Mouse (Mus musculus): ENCODE results near the gene Rwdd3. TPM values are rescaled to one million over a fixed set of nuclear protein-coding genes. Genes with fewer than 3 reads are reported as not detected.

The Rwdd3 gene
- 10 to 100 TPM in 7 of 26 experiments, 1 to 10 TPM in 18, under 1 TPM in 1; 0.74 to 17.1 (median 5.9) TPM for total RNA-seq (2018; cell fraction: chromatin; rRNA removed)
- 1 to 10 TPM in 21 of 26 experiments, under 1 TPM in 5; 0.48 to 3.2 (median 1.7) TPM for total RNA-seq (2018; cell fraction: cytosol; rRNA removed)
- 10 to 100 TPM in 1 of 26 experiments, 1 to 10 TPM in 22, under 1 TPM in 3; 0.54 to 10.0 (median 3.4) TPM for total RNA-seq (2018; cell fraction: nucleus; rRNA removed)
- 0.74 to 2.3 TPM (median 1.3 TPM) in 3 replicates for polyA plus RNA-seq (2018)

DNA sequence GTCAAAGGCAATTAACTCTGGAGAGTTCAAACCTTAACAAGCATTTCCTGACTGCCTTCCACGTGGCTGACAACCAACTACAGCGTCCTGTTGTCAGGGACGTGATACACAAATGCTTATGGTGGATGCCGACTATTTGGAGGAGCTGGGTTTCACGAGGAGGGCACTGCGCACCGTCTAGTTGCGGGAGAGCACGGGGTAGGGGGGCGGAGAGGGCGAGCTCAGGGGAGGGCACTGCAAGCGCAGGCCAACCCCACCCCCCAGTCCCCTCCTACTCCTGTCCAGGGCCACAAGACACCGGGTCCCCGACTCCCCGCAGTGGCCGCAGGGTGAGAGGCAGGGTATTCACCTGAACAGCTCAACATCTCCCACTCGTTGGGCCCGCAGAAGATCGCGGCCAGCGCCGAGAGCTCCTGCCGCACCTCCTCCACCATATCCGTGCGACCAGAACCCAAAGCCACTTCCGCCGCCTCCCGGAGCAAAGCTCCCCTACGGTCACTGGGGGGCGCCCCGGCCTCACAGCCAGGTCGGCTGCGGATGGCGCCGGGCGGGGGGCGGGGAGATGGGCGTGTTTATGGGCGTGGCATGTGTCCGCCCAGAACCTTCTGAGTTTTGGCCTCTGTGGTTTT, at the start of gene Rwdd3:
TSS of gene Rwdd3 (minus strand) at position 453 of the 629 bp plus-strand sequence.
- WGBS (ENCODE audit: missing documents): 1% methylated on average over 39 of the region's 40 CpGs
- Histone ChIP-seq H3K27ac (no peak within 1 kb of the TSS), H3K79me2 (ENCODE audit: inconsistent target) (no peaks in the 10 kb centered on the region), H3K36me3 (ENCODE audit: inconsistent target) (no peaks in the 10 kb centered on the region), H3K4me3 (ENCODE audit: inconsistent target) (peak within 1 kb of the TSS; percentile 39)

DNA sequence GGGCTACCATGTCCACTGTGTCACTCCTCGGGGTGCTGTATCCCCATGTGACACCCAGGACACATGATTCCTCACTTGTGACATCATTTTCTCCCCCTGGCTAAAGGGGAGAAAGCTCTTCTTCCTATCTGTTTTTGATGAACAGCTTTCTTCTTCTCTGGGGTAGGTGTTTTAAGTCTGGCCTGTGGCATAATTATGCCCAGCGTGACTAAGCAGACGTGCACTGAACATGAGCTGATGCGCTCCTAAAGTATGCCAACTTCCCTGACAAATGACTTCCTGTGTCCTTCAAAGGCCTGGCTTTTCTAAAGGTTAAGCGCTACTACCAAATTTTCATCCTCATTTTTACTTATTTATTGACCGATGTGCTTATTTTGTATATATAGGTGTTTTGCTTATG, 45.5 kb upstream of the Rwdd3 start:
- H3K79me2 ChIP-seq (ENCODE audit: inconsistent target): no peaks in the 10 kb centered on the region
- 96% methylated on average over 6 of the region's 6 CpGs for WGBS (ENCODE audit: missing documents)
- no peaks in the 10 kb centered on the region for H3K36me3 ChIP-seq (ENCODE audit: inconsistent target)
- no peak overlapping the region for H3K4me3 ChIP-seq (ENCODE audit: inconsistent target)
- H3K27ac ChIP-seq: no peak overlapping the region

DNA sequence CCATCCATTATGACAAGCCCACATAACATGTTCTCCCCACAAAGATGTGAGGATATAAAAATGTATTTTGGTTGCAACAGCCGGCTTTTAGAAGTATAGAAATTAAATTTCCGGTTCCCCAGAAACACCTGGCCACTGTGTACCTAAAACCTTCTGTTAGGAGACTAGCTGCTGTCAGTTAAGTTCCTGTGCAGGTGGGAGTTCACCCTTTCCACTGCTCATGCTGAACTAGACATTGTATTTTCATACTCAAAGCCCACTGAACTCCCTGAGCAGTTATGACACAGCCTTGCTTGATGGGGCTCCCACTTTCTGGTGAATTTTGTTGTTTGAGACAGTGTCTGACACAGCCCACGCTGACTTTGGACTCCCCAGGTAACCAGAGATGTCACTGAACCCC, 42.0 kb upstream of the Rwdd3 start:
- Histone ChIP-seq H3K36me3 (ENCODE audit: inconsistent target) (no peaks in the 10 kb centered on the region), H3K79me2 (ENCODE audit: inconsistent target) (no peaks in the 10 kb centered on the region), H3K27ac (no peak overlapping the region), H3K4me3 (ENCODE audit: inconsistent target) (no peak overlapping the region)
- WGBS (ENCODE audit: missing documents): 90% methylated on average over 3 of the region's 3 CpGs

DNA sequence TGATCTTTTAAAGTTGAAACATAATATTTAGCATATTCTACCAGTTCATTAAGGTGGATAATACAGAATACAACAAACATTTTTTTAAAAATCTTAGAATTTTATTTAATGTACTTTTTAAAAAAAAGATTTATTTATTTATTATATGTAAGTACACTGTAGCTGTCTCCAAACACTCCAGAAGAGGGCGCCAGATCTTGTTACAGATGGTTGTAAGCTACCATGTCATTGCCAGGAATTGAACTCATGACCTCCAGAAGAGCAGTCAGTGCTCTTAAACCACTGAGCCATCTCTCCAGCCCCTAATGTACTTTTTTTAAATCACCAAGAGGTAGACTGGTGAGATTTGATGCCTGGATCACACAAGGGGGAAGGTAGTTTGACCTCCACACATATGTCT, 40.7 kb upstream of the Rwdd3 start:
- Histone ChIP-seq H3K79me2 (ENCODE audit: inconsistent target) (no peaks in the 10 kb centered on the region), H3K4me3 (ENCODE audit: inconsistent target) (no peak overlapping the region), H3K27ac (no peak overlapping the region), H3K36me3 (ENCODE audit: inconsistent target) (no peaks in the 10 kb centered on the region)
- WGBS (ENCODE audit: missing documents): 42% methylated on average over 1 of the region's 1 CpGs

DNA sequence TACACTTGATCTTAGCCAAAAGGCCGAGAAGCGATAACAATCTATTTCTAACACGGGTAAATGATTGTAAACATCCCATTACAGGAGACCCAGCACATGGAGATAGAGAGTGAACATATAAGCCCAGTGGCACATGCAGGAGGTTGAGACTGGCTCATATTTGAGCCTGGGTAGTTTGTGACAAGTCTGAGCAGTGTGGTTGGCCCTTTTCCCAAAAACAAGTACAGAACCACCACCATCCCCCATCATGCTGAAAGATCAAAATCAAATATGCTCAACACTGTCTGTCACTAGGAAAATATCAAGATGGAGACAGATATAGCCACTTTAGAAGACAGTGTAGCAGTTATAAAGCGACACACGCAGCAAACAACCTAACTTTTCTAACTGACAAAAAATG, 37.5 kb upstream of the Rwdd3 start:
- Histone ChIP-seq H3K27ac (no peak overlapping the region), H3K4me3 (ENCODE audit: inconsistent target) (no peak overlapping the region), H3K36me3 (ENCODE audit: inconsistent target) (no peaks in the 10 kb centered on the region), H3K79me2 (ENCODE audit: inconsistent target) (no peaks in the 10 kb centered on the region)
- WGBS (ENCODE audit: missing documents): 97% methylated on average over 5 of the region's 5 CpGs

DNA sequence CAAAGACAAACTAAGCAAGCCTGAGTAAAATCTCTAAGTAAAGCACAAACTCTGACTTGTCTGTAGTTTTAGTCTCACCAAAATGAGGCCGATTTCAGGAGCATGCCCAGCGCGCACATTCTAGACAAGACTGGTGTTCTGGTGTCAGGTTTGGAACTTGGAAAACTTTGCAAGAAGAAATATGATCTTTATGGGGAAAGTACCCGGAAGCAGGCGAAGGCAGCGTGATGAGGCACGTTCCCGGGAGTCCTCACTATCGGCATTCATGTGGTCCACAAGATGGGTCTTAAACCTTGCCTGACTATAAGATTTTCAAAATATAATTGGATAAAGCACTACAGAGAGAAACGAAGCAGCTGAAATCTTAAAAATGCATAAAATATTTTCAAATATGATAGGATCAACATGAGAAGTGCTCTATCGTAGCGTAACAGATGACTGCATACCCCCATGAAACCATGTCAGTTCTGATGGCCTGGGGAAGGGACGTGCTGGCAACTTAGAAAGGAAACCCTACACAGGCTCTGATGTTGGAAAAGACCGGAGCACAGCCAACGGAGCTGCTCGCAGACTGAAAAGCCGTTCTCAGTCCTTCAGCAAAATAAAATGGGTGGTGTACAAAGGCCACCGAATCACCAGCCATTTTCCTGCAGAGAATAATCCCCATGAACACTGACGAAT, 34.8 kb upstream of the Rwdd3 start:
- Histone ChIP-seq H3K79me2 (ENCODE audit: inconsistent target) (no peaks in the 10 kb centered on the region), H3K36me3 (ENCODE audit: inconsistent target) (no peaks in the 10 kb centered on the region)
- 96% methylated on average over 19 of the region's 19 CpGs for WGBS (ENCODE audit: missing documents)

DNA sequence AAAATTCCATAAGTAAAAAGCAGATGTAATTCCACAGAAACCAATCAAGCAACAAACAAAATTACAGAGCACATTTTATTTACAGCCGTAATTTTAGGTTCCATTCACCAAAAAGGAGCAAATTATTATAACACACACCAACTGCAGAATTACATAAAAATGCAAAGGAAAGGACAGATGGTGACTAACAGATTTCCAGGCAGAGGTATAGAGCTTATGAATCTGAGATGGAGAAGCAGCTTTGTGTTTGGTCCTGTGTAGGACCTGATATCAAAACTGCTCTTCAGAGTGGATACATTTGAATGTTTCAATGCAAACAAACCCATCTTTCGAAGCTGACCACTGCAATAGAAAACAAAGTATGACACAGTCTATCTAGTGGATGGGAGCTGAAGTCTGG, 31.1 kb upstream of the Rwdd3 start:
- no peaks in the 10 kb centered on the region for H3K79me2 ChIP-seq (ENCODE audit: inconsistent target)
- H3K4me3 ChIP-seq (ENCODE audit: inconsistent target): no peak overlapping the region
- WGBS (ENCODE audit: missing documents): 88% methylated on average over 2 of the region's 2 CpGs
- H3K36me3 ChIP-seq (ENCODE audit: inconsistent target): no peaks in the 10 kb centered on the region
- H3K27ac ChIP-seq: no peak overlapping the region

More for the DNA sequence above, 34.8 kb upstream of the Rwdd3 start:
- Histone ChIP-seq H3K4me3 (ENCODE audit: inconsistent target) (no peak overlapping the region), H3K27ac (no peak overlapping the region)

DNA sequence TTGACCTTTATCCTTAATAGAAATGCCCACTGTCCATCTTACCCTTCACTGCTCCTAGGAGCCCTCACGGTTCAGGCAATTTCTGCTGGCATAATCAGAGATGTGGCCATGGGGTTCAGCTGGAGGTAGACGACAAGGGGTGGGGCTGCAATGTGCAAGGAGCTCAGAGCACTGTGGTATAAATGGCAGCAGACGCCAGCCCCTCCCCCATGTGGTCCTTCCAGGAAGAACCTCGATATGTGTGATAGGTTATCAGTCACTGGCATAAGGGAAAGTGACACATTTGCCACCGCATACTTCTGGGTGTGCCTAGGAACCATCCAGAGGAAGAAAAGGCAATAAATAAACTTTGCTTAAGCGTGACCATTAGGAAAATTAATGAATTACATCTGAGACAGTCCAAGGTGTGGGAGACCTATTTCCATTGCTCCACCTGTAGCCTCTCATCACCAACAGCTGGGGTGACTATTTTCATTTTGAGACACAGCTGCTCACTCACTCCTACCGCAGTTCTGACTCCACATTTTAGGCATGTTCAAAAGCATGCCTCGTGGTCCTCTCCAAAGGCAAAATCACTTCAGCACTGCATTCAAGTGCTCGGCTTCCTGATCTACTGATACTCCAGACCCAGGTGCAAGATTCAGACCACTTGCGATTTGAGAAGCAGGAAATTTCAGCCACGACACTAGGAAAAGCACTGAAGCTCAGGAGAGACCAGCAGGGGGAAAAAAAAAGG, 29.7 kb upstream of the Rwdd3 start:
- H3K36me3 ChIP-seq (ENCODE audit: inconsistent target): no peaks in the 10 kb centered on the region
- H3K79me2 ChIP-seq (ENCODE audit: inconsistent target): no peaks in the 10 kb centered on the region
- H3K27ac ChIP-seq: no peak overlapping the region
- WGBS (ENCODE audit: missing documents): 13% methylated on average over 11 of the region's 11 CpGs
- no peak overlapping the region for H3K4me3 ChIP-seq (ENCODE audit: inconsistent target)

DNA sequence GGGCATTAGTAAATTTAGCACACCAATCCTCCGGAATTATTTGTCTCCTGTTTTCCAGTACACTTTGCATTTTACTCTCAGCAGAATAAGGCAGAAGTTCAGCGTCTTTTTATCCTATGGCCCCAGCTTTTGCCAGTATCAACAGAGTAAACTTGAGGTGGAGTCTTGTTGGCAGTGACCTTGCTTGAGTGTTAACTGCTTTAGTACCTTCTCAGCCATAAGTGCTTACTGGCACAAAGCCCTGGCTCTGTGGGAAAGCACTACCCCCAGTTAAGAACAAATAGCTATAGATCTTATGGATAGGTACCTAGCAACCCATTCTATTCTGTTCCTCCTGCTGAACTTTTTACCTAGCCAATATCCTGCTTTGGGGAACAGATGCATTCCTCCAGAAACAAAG, 17.7 kb upstream of the Rwdd3 start:
- 96% methylated on average over 2 of the region's 2 CpGs for WGBS (ENCODE audit: missing documents)

DNA sequence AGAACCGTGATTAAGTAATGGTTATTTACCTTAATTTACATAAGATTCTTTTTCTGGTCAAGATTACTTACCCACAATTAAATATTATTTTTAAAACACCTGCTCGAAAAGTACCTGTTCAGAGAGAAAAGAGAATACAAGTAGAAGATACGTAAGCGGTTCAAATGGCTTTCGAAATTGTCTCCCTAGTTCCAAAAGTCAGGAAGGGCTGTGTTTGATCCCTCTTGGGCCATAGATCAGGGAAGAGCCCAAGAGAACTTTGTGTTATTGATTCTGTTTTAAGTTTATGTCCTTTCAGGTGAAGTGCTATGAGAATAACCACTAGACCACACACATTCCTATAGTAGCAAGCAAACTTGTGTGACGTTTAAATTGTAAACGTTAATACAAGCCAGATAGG, 16.0 kb upstream of the Rwdd3 start:
- H3K36me3 ChIP-seq (ENCODE audit: inconsistent target): no peaks in the 10 kb centered on the region
- H3K79me2 ChIP-seq (ENCODE audit: inconsistent target): no peaks in the 10 kb centered on the region
- no peak overlapping the region for H3K27ac ChIP-seq
- 94% methylated on average over 7 of the region's 7 CpGs for WGBS (ENCODE audit: missing documents)
- no peak overlapping the region for H3K4me3 ChIP-seq (ENCODE audit: inconsistent target)

More for the DNA sequence above, 17.7 kb upstream of the Rwdd3 start:
- Histone ChIP-seq H3K36me3 (ENCODE audit: inconsistent target) (no peaks in the 10 kb centered on the region), H3K79me2 (ENCODE audit: inconsistent target) (no peaks in the 10 kb centered on the region), H3K27ac (no peak overlapping the region), H3K4me3 (ENCODE audit: inconsistent target) (no peak overlapping the region)

DNA sequence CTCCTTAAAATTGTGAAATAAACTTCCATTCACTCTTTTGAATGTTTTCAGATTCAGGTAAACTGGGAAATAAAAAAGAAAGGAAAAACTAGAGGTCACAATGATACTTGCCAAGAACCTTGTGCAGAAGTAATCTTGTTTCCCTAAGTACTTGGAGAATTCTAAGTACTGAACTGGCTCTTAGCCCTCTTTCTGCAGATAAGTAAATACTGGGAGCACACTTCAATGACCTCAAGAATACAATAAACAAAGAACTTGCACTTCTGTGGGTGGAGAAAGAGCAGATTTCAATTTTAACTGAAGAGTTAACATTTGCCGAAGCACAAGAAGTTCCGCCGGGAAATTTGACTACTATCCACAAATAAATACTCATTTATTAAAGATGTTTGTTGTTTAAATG, 15.4 kb upstream of the Rwdd3 start:
- H3K27ac ChIP-seq: no peak overlapping the region
- no peak overlapping the region for H3K4me3 ChIP-seq (ENCODE audit: inconsistent target)
- H3K79me2 ChIP-seq (ENCODE audit: inconsistent target): no peaks in the 10 kb centered on the region
- 100% methylated on average over 3 of the region's 3 CpGs for WGBS (ENCODE audit: missing documents)
- no peaks in the 10 kb centered on the region for H3K36me3 ChIP-seq (ENCODE audit: inconsistent target)

DNA sequence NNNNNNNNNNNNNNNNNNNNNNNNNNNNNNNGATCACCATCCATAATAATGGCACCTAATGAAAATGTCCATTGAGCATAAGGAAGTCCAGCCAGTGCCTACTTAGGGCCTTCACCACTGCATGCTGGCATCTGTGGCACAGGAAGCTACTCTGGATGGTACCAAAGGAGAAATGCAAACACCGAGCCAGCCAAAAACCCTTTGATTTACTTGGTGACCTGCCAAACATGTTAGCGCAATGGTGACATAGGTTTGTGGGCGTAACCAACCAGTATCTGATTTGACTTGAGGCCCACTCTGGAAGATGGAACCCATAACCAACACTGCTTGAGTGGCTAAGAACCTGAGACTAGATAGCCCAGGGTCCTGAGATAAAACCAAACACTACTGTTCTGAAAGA, 13.7 kb upstream of the Rwdd3 start:
- Histone ChIP-seq H3K36me3 (ENCODE audit: inconsistent target) (no peaks in the 10 kb centered on the region), H3K79me2 (ENCODE audit: inconsistent target) (no peaks in the 10 kb centered on the region), H3K27ac (no peak overlapping the region), H3K4me3 (ENCODE audit: inconsistent target) (no peak overlapping the region)
- WGBS (ENCODE audit: missing documents): 72% methylated on average over 3 of the region's 3 CpGs

DNA sequence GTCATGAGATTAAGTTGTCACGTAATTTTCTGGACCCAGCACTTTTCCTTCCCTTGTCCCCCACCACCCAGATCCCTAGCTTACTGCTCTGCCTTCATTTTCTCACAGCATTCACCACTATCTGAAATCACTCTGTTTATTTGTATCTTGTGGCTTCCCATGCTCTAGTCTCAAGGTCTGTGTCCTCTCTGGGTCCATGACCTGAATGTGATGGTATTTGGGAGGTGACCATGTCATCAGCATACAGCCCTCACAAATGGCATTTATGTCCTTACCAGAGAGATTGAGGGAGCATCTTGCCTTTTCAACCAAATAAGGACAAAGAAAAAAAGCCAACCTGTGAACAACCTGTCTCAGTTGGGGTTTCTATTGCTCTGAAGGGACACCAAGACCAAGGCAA, 4.5 kb upstream of the Rwdd3 start:
- Histone ChIP-seq H3K4me3 (ENCODE audit: inconsistent target) (no peak overlapping the region), H3K36me3 (ENCODE audit: inconsistent target) (no peaks in the 10 kb centered on the region), H3K27ac (no peak overlapping the region), H3K79me2 (ENCODE audit: inconsistent target) (no peaks in the 10 kb centered on the region)
- WGBS (ENCODE audit: missing documents): 100% methylated on average over 1 of the region's 1 CpGs

DNA sequence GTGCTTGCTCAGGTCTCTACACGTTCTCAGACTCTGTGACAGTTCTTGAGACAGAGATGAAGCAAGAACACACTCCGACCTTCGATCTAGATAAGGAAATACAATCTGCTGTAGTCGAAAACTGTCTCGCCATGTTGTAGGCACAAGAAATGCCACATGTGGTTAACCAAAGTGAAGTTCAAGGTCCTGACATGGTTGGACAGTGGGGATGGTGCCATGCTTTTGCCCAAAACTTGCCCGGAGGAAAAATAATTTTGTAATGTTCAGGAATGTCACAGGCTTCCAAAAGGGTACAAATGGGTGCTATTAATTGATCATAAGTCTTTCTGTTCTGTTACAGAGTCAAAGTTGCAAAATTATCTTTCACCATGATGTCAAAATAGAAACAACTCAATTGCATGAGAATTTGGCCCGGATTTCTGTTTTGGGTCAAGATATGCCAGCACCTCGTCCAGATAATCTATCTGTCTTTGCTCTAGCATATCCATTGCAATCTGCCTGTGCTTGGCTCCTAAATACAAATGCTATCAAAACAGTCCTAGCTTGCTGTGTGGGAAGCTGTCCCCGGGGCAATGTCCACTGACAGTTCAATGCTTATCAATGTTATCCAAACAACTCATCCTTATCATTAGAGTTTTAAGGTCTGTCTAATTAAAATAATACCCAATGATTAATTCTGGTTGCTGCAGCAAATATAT, 2.9 kb upstream of the Rwdd3 start:
- no peaks in the 10 kb centered on the region for H3K79me2 ChIP-seq (ENCODE audit: inconsistent target)
- 65% methylated on average over 8 of the region's 9 CpGs for WGBS (ENCODE audit: missing documents)
- H3K36me3 ChIP-seq (ENCODE audit: inconsistent target): no peaks in the 10 kb centered on the region
- H3K4me3 ChIP-seq (ENCODE audit: inconsistent target): no peak overlapping the region
- no peak overlapping the region for H3K27ac ChIP-seq
